Mouse (Mus musculus): ENCODE results near the gene Eps8l3. TPM values are rescaled to one million over a fixed set of nuclear protein-coding genes. Genes with fewer than 3 reads are reported as not detected.
"Not testable (repeated sequence)": the region's sequence is repeated elsewhere in the genome, so short reads cannot be mapped to it uniquely, and the experiment has no call there.

Gene Eps8l3
- polyA plus RNA-seq, 1 experiment = 161 TPM

GRCm38 (mm10) chr3:107887674-107888495 is 10.9 kb downstream of the Eps8l3 start:
- DNase-seq (ENCODE audit: low read depth, low spot score) = no peak
- 38% methylated on average over 9 of the region's 9 CpGs for WGBS

- not testable (repeated sequence) for DNase-seq (ENCODE audit: low read depth, low spot score)
- 47% methylated on average over 2 of the region's 2 CpGs for WGBS
Observed at GRCm38 (mm10) chr3:107889236-107889635, 12.2 kb downstream of the Eps8l3 start.

GRCm38 (mm10) chr3:107895194-107895719 is 18.2 kb downstream of the Eps8l3 start:
- DNase-seq (ENCODE audit: low read depth, low spot score) = no peak
- 5% methylated on average over 6 of the region's 6 CpGs for WGBS

- no peak for DNase-seq (ENCODE audit: low read depth, low spot score)
- WGBS = 8% methylated on average over 40 of the region's 40 CpGs
Observed at GRCm38 (mm10) chr3:107895720-107896569, 18.9 kb downstream of the Eps8l3 start, which contains the start of gene Gstm5. Gene Gstm5 (plus strand): TSS chr3:107895821.

- DNase-seq (ENCODE audit: low read depth, low spot score) = no peak
- 95% methylated on average over 13 of the region's 13 CpGs for WGBS
Observed at GRCm38 (mm10) chr3:107898691-107899090, 21.7 kb downstream of the Eps8l3 start.

- no peak for DNase-seq (ENCODE audit: low read depth, low spot score)
- WGBS = 28% methylated on average over 11 of the region's 11 CpGs
Observed at GRCm38 (mm10) chr3:107900955-107901673, 24.1 kb downstream of the Eps8l3 start.

- no peak for DNase-seq (ENCODE audit: low read depth, low spot score)
- 66% methylated on average over 6 of the region's 6 CpGs for WGBS
Observed at GRCm38 (mm10) chr3:107905942-107906341, 28.9 kb downstream of the Eps8l3 start.

GRCm38 (mm10) chr3:107916674-107917073 is 39.6 kb downstream of the Eps8l3 start:
- WGBS = 47% methylated on average over 15 of the region's 15 CpGs
- DNase-seq (ENCODE audit: low read depth, low spot score) = no peak

GRCm38 (mm10) chr3:107917097-107917496 is 40.1 kb downstream of the Eps8l3 start:
- 87% methylated on average over 3 of the region's 3 CpGs for WGBS
- no peak for DNase-seq (ENCODE audit: low read depth, low spot score)

GRCm38 (mm10) chr3:107917783-107918408 is 40.9 kb downstream of the Eps8l3 start:
- no peak for DNase-seq (ENCODE audit: low read depth, low spot score)
- 55% methylated on average over 7 of the region's 7 CpGs for WGBS

GRCm38 (mm10) chr3:107920348-107920747 is 43.3 kb downstream of the Eps8l3 start:
- WGBS = 79% methylated on average over 5 of the region's 5 CpGs
- no peak for DNase-seq (ENCODE audit: low read depth, low spot score)

- DNase-seq (ENCODE audit: low read depth, low spot score) = no peak
- 87% methylated on average over 3 of the region's 3 CpGs for WGBS
Observed at GRCm38 (mm10) chr3:107925335-107925734, 48.3 kb downstream of the Eps8l3 start.

- DNase-seq (ENCODE audit: low read depth, low spot score) = no peak
- 81% methylated on average over 3 of the region's 3 CpGs for WGBS
Observed at GRCm38 (mm10) chr3:107927841-107928240, 50.8 kb downstream of the Eps8l3 start.

GRCm38 (mm10) chr3:107928691-107929090 is 51.7 kb downstream of the Eps8l3 start:
- no peak for DNase-seq (ENCODE audit: low read depth, low spot score)

GRCm38 (mm10) chr3:107929243-107929642 is 52.2 kb downstream of the Eps8l3 start:
- 77% methylated on average over 4 of the region's 4 CpGs for WGBS
- DNase-seq (ENCODE audit: low read depth, low spot score) = no peak

More at GRCm38 (mm10) chr3:107928691-107929090, 51.7 kb downstream of the Eps8l3 start:
- 81% methylated on average over 11 of the region's 11 CpGs for WGBS

- 66% methylated on average over 4 of the region's 4 CpGs for WGBS
- no peak for DNase-seq (ENCODE audit: low read depth, low spot score)
Observed at GRCm38 (mm10) chr3:107929731-107930130, 52.7 kb downstream of the Eps8l3 start.

- no peak for DNase-seq (ENCODE audit: low read depth, low spot score)
- WGBS = 45% methylated on average over 2 of the region's 2 CpGs
Observed at GRCm38 (mm10) chr3:107931134-107931533, 54.1 kb downstream of the Eps8l3 start.

- peak; percentile 85 for DNase-seq (ENCODE audit: low read depth, low spot score)
- 4% methylated on average over 10 of the region's 10 CpGs for WGBS
Observed at GRCm38 (mm10) chr3:107931670-107932069, 54.6 kb downstream of the Eps8l3 start, which contains the start of gene Gstm7. Gene Gstm7 (minus strand): TSS chr3:107931817.

- 32% methylated on average over 6 of the region's 6 CpGs for WGBS
- DNase-seq (ENCODE audit: low read depth, low spot score) = no peak
Observed at GRCm38 (mm10) chr3:107932128-107932527, 55.1 kb downstream of the Eps8l3 start.

All from large intestine, adult 2 months (tissue).